17 mouse cellular contexts compared by ENCODE assay signal in the genomic region with DNA sequence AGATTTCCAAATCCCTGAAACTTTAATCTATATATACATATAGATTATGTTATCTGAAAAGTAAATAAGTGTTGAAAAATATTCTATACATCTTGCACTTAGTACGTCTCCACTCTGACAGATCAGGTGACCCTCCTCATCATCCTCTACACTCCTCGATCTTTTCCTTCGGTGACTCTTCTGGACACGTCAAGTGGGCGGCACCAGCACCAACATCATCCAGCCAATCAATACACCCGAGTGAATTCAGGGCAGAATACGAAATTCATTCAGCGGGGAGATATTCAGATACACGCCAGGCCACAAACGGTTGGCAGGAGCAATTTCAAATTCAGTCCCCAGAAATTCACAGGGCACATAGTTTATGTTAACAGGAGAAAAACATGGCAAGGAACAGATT. TPM values are rescaled to one million over a fixed set of nuclear protein-coding genes. Genes with fewer than 3 reads are reported as not detected.
DNase-seq lines count a peak whose midpoint lies in the region; TF ChIP-seq lines count a peak whose summit lies in the region.
"Had no signal": no experiment of that assay in that cellular context is flagged by ENCODE, and none has a peak within 500 bp of the region (broad histone marks: within the 10 kb centered on the region; RNA-seq: fewer than 3 reads in every experiment).

No protein-coding gene starts in this region.

- TF ChIP-seq CTCF in heart, adult 2 months (IDR thresholded peaks at IDR 0.05) = no peak
- no peak for TF ChIP-seq CTCF in left cerebral cortex, adult 2 months (IDR thresholded peaks at IDR 0.05)

- intact Hi-C loops in heart, adult 2 months (cut with DNase I) = no loop called here
- intact Hi-C loops in left cerebral cortex, adult 2 months (cut with DNase I) = no loop called here

- peaks cover 13% of the 10 kb centered on the region for H3K4me1 ChIP-seq in heart, adult 2 months (ENCODE audit: control insufficient read depth, insufficient read depth, low read length)

- no peak overlapping the region for H3K9ac ChIP-seq in heart, adult 2 months (ENCODE audit: low read depth, low read length)
- H3K9ac ChIP-seq: heart, embryonic 15.5 days; hindbrain, embryonic 14.5 days had no signal

- H3K27me3 ChIP-seq in heart, adult 2 months (ENCODE audit: control insufficient read depth, insufficient read depth, low read length) = no peaks in the 10 kb centered on the region
- H3K27me3 ChIP-seq: CH12.LX; heart, embryonic 15.5 days had no signal

- no peak overlapping the region for H3K27ac ChIP-seq in heart, adult 2 months
- no peak overlapping the region for H3K27ac ChIP-seq in left cerebral cortex, adult 2 months
- H3K27ac ChIP-seq: embryonic facial prominence, embryonic 10.5 days; forebrain, embryonic 10.5 days; heart, embryonic 15.5 days; hindbrain, embryonic 10.5 days; hindbrain, embryonic 14.5 days had no signal

- no peak for TF ChIP-seq EP300 in heart, adult 2 months (IDR thresholded peaks at IDR 0.05; ENCODE audit: insufficient read depth, low read depth, low read length)

- no peak for TF ChIP-seq POLR2A in heart, adult 2 months (IDR thresholded peaks at IDR 0.05; ENCODE audit: insufficient read depth, low read depth, low read length)

- peak overlapping the region; percentile 22; the same call in 1 of the 2 replicates for H3K4me3 ChIP-seq in heart, adult 2 months
- peak overlapping the region; percentile 15; the same call in 1 of the 2 replicates for H3K4me3 ChIP-seq in left cerebral cortex, adult 2 months
- H3K4me3 ChIP-seq: embryonic facial prominence, embryonic 10.5 days; erythroblast, embryonic 14.5 days; forebrain, embryonic 10.5 days; heart, embryonic 15.5 days; hindbrain, embryonic 10.5 days had no signal

- peaks cover 59% of the 10 kb centered on the region for H3K36me3 ChIP-seq in heart, adult 2 months (ENCODE audit: control insufficient read depth, insufficient read depth, low read length)

- WGBS in heart, adult 2 months = 37% methylated on average over 10 of the region's 10 CpGs

- no peak for DNase-seq in heart, adult 2 months
- DNase-seq in heart, adult 11 months = no peak
- DNase-seq in left cerebral cortex, adult 2 months (ENCODE audit: extremely low spot score in 1 of 2, low spot score in 2 of 2) = no peak
- no peak for DNase-seq in left cerebral cortex, adult 9 months (ENCODE audit: low spot score in 2 of 2)
- DNase-seq in ZHBTc4 (ENCODE audit: low read depth, low spot score) = peak; percentile 60
- DNase-seq in right cerebral cortex, adult 18-20 months = no peak
- DNase-seq: adrenal gland, postnatal 10 days; cerebellum, adult 11-12 months; cerebellum, postnatal 10 days; gastrocnemius, postnatal 10 days had no signal

- H3K79me2 ChIP-seq in heart, adult 2 months (replicated peaks; ENCODE audit: control insufficient read depth, insufficient read depth, low read length) = peaks cover 10% of the 10 kb centered on the region

RNA-seq across cellular contexts. Expression of gene Clk1, which starts 3.8 kb away (rescaled TPM):
- total RNA-seq in heart, adult 2 months (2021) = 10 to 100 TPM; 50.2 to 50.4 TPM
- 43.3 and 82.3 TPM in 2 replicates for polyA plus RNA-seq in heart, adult 2 months (2012; rRNA removed)
- total RNA-seq in left cerebral cortex, adult 2 months (2021) = 100 to 1,000 TPM; 119 to 134 TPM

RNA-seq across cellular contexts. Expression of gene Nif3l1, which starts 24.9 kb away (rescaled TPM):
- 1 to 10 TPM; 9.1 to 9.4 TPM for total RNA-seq in heart, adult 2 months (2021)
- polyA plus RNA-seq in heart, adult 2 months (2012; rRNA removed) = 14.5 and 25.7 TPM in 2 replicates
- total RNA-seq in left cerebral cortex, adult 2 months (2021) = 10 to 100 TPM; 15.6 to 19.1 TPM

RNA-seq across cellular contexts. Expression of gene Ppil3, which starts 25.3 kb away (rescaled TPM):
- 10 to 100 TPM; 17.5 to 19.6 TPM for total RNA-seq in heart, adult 2 months (2021)
- 18.3 and 23.2 TPM in 2 replicates for polyA plus RNA-seq in heart, adult 2 months (2012; rRNA removed)
- 10 to 100 TPM; 23.1 to 25.9 TPM for total RNA-seq in left cerebral cortex, adult 2 months (2021)

RNA-seq across cellular contexts. Expression of gene Bzw1, which starts 27.3 kb away (rescaled TPM):
- 10 to 100 TPM; 62.6 to 70.7 TPM for total RNA-seq in heart, adult 2 months (2021)
- 14.5 and 28.6 TPM in 2 replicates for polyA plus RNA-seq in heart, adult 2 months (2012; rRNA removed)
- total RNA-seq in left cerebral cortex, adult 2 months (2021) = 100 to 1,000 TPM; 137 to 146 TPM
